Mouse (Mus musculus) mesoderm, embryonic 11.5 days (tissue): ENCODE data around the gene Fgfr2.

ENCODE experiments used
- DNase-seq: peaks from one replicate; pipeline ENCODE4 v3.0.0-alpha.2; 2012; ENCODE audit warnings: low read depth, low spot score

Gene Fgfr2

GRCm38 (mm10) chr7:132939118-132939517 is 184.0 kb downstream of the Fgfr2 start:
- DNase-seq: no peak

- DNase-seq: no peak
Observed at GRCm38 (mm10) chr7:132934743-132935142, 188.4 kb downstream of the Fgfr2 start.

- no peak for DNase-seq
Observed at GRCm38 (mm10) chr7:132933331-132933730, 189.8 kb downstream of the Fgfr2 start.

GRCm38 (mm10) chr7:132931560-132932351 is 191.4 kb downstream of the Fgfr2 start:
- DNase-seq: peak; percentile 35

DNA sequence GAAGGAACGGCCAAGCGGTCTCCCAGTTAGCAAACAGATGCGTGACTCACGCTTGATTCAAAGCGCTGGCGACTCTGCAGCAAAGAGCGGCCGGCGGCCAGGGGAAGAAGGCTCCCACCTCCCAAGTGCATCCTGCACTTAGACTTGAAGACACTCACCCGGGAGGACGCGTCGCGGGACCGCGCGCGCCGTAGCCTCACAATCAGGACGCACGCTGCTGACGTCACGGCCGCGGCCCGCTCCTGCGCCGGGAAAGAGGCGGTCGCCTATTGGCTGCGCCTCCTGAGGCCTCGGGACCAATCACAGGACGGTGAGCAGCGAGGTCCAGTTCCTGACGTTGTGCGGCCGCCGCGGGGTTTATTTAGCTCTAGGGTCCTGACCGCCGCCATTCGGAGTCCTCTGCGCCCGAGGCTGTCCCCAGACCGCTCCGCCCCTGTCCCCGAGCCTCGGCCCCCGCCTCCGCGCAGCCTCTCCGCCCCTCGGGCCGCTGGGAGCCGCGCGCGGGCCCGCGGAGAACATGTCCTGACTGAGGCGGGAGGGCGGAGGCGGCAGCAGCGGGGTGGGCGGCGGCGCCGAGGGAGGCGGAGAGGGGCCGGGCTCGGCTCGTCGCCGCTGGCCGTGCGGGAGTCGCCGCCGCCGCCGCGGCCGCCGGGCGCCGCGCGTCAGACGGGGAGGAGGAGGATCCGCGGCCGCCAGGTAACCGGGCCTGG is 192.1 kb downstream of the Fgfr2 start, which contains the start of gene Zranb1:
Gene Zranb1, plus strand, starts transcription at position 293 of the 710 bp plus-strand sequence.
- peak; percentile 99 for DNase-seq

- DNase-seq: no peak
Observed at GRCm38 (mm10) chr7:132930055-132930454, 193.1 kb downstream of the Fgfr2 start.

DNA sequence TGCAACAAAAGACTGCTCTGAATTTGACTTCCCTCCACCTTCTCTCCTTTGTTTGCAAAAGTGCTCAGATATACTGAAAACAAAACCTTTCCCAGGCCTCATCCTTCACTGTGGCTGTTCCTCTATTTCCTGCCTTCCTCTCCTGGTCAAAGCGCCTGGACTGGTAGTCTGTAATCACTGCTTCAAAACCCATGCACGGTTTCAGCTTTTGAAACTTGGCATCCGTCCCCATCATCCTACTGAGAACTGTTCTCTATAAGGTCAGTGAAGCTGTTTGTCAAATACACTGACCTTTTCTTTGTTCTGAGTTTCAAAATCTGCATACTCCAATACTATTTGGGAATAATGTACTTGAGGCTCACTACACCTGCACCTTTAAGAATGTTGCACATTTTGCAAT is 195.9 kb downstream of the Fgfr2 start:
- no peak for DNase-seq

- no peak for DNase-seq
Observed at GRCm38 (mm10) chr7:132925227-132925626, 197.9 kb downstream of the Fgfr2 start.

DNA sequence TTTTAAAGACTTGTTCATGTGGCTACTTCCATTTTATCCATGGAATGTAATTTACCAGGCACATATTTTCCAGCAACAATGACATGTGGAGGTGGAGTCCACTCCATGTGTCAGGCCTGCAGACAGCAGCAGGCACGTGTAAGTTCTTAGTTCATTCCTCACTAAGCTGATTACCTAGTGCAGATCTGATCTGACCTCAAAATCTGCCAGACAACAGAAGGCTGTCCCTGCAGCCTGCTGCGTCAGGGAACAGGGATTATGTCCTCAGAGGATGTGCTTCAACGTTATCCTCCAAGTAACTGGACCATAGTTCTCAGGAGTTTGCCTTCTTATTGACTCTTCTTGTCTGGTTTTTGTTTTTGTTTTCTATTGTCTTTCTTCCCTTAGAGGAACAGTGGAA is 201.2 kb downstream of the Fgfr2 start:
- DNase-seq: no peak

DNA sequence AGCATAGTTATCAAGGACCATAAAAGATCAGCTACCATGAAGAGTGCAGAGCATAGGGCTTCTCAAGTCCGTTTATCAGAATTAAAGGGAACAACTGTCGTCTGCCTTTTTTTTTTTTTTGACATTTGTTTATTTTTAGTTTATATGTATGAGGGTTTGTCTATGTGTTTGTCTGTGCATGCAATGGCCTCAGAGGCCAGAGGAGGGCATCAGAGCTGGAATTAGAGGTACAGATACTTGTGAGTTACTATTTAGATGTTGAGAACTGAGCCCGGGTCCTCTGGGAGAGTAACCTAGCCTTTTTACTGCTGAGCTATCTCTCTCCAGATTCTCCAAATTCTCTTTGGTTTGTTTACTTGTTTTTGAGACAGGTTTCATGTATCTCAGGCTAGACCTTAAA is 219.4 kb downstream of the Fgfr2 start:
- DNase-seq: no peak

- no peak for DNase-seq
Observed at GRCm38 (mm10) chr7:132900826-132901531, 222.2 kb downstream of the Fgfr2 start.

DNA sequence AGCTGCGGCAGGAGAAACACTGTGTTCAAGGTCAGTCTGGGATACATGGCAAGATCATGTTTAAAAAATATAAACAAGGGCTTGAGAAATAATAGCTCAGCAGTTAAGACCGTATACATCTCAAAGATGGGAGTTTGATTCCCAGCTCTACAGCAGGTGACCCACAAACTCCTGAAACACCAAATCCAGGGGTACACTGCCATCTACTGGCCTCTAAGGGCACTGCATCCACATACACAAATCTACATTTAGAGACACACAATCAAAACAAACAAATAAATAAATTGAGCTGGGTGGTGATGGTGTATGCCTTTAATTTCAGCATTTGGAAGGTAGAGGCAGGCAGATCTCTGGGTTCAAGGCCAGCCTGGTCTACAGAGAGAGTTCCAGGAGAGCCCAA is 224.9 kb downstream of the Fgfr2 start:
- peak; percentile 17 for DNase-seq

DNA sequence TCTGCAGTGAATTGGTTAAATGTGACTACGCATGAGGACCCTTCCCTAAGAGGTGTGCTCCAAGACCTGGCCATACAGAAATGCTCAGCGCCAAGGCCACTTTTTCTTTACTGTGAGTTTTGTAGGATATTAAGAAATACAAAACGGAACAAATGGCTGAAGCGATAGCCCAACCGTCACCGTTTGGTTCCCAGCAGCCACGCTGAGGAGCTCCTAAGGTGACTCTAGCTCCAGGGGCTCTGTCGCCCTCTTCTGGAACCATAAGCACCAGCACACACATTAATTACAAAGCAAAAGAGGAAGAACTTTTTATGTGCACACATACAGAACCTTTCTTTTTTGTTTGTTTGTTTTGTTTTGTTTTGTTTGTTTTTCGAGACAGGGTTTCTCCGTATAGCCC is 225.9 kb downstream of the Fgfr2 start:
- no peak for DNase-seq

- DNase-seq: no peak
Observed at GRCm38 (mm10) chr7:132896206-132896815, 226.8 kb downstream of the Fgfr2 start.

DNA sequence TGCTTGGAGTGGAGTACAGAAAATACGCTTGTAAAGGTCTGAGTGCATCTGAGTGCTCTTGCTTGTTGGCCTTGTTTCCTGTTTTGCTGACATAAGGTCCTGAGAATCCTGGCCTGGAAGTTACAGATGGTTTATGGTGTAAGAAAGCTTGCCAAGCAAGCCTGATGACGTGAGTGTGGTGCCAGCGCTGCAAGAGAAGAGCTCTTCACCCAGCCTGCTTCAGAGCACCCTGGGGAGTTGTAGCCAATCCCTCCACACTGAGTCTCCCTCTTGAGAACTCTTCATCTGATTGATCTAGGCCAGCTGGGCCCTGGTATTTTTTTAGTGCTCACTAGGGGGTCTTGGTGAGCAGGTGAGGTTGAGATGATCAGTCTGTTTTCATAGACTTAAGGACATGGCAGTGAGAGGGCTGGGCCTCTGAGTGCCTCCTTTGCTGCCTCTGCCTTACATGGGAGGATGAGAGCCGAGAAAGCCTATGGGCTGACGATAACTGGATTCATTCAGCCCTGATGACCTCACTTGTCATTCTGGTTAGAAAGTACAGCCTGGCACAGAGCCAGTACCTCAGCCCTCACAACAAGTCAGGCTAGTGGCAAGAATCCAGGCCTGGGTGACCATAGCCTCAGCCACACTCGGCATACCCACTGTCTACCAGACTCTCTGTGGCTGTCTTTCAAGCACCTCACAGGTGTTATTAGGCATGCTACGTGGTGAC is 228.2 kb downstream of the Fgfr2 start:
- DNase-seq: no peak

- DNase-seq: no peak
Observed at GRCm38 (mm10) chr7:132893336-132893735, 229.8 kb downstream of the Fgfr2 start.

DNA sequence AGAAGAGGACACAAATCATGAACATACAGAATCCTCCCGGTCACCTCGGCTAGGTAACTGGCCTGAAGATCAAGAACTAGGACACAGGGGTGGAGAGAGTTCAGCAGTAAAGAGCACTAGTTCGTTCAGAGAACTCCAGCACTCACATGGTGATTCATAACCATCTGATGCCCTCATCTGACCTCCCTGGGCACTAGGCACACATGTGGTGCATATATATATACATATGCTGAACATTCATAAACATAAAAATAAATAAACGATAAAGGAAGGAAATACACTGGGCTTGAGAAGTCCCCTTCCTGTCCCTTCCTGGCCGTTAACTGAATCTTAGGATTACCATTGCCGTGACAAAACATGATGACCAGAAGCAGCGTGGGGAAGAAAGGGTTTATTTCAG is 230.3 kb downstream of the Fgfr2 start:
- DNase-seq: no peak

DNA sequence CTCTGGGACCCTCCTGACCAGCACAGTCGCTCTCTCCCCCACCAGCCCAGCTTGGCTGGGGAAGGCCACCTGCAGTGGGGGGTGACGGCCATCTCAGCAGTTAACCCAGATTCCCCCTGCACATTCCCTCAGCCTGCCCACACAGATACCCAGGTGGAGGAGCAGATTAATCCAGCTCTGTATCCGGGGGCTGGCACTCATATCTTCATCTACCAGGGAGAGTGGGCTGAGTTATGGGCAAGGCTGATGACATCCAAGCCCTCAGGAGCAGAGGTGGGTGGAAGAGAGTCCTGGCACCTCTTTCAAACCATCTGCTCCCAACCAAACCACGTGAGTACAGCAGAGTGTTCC is 230.9 kb downstream of the Fgfr2 start:
- DNase-seq: no peak

DNA sequence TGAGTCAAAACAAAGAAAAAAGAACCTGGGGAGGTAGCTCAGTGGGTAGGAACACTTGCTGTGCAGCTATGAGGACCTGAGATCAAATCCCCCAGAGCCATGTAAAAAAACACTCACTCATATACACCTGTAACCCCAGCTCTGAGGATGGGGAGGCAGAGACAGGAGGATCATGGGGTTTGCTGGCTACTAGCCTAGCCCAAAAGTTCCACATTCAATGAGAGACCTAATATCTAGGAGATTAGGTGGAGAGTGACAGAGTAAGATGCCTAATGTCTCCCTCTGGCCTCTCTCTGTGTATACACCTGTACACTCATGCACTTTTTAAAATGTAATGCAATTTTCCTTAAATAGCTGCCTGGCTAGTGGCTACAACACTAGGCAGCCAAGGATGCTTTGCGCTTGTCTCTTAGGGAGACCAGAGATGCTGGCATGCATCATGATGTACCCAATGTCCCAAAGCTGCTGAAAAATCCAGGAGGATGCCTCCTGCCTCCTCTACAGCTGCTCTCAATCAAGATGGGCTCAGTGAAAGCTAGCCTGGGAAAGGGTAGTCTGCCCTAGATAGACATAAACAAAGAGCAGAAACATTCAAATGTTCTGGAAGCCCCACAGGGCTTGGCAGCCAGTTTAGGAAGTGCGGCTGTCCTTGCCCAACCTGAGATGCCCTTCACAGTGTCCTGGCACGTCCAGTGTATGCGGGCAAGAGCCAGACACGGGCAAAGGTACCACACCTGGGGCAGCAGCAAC is 231.4 kb downstream of the Fgfr2 start:
- DNase-seq: no peak

DNA sequence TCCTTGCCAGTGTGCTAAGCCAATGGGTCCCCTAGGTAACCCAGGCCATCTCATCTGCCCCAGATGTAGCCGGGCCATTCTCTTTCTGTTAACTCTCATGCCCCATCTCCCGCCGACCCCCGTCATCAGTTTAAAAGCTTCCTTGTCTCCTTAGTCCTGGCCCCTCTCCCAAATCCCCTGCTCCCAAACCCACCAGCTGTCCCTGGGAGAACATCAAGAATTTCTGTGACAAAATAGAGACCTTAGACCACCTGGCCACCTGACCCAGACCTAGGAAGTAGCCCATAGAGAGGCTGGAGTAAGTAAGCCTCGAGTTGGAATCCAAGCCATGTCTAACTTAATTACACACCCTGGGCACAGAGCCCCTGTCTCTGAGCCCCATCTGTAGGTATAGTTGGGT is 232.9 kb downstream of the Fgfr2 start:
- no peak for DNase-seq

DNA sequence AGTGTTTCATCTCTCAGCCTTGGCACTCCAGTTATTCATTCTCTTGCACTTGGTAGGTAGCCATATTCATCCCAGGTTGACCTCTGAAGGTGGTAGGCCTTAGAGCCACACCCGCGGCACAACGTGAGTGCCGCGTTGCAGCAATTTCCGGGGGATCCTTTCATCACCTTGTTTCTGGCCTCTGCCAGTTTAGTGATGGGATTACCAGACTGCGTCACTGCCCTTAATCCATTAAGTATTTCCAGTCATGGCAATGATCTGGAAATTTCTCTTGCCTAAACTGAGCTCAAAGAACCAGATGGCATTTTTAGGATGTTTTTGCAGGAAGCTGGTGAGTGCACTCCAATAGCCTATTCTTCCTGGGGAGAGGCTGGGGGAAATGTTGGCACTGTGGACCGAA is 233.5 kb downstream of the Fgfr2 start:
- DNase-seq: no peak
